Mouse (Mus musculus) retina, postnatal 1 day (tissue): Measurements from ENCODE around the gene Pacrg.

Experiments used
- DNase-seq: peaks from one replicate; pipeline ENCODE4 v3.0.0-alpha.2; 2012

Pacrg gene

DNA sequence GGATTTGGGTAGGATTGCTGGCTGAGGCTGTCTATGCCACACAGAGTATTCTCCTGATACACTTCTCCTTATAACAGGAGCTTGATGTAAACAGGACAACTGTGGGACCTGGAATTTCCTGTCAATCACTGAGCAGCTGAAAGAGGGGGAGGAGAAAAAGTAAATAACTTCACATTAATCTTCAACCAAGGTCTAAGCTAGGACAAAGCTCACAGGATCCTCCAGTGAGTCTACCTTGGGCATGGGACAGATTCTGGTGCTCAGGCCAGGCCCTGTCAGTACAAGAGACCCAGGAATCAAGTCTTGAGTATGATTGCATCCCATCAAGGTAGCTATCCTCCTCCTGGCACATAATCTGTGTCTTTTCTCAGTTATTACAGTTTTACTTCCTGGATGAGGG, 102.1 kb downstream of the Pacrg start:
- no peak for DNase-seq

DNA sequence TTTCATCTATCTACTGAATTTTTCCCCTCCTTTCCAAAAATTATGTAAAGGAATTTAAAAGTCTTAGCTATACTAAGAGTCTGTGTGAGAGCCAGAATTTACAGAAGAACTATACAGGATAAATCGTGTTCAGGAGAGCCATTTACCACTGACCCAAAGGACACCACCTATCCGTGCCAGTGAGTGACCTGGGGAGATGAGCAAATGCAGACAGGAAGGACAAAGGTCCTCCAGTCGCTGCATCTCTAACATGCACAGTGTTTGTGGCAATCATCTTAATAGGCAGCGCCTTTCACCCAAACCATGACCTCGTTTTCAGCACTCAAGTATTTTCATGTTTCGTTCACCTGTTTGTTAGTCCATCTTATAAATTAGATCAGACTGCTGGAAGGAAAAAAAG, 105.4 kb downstream of the Pacrg start:
- DNase-seq = peak; percentile 27

DNA sequence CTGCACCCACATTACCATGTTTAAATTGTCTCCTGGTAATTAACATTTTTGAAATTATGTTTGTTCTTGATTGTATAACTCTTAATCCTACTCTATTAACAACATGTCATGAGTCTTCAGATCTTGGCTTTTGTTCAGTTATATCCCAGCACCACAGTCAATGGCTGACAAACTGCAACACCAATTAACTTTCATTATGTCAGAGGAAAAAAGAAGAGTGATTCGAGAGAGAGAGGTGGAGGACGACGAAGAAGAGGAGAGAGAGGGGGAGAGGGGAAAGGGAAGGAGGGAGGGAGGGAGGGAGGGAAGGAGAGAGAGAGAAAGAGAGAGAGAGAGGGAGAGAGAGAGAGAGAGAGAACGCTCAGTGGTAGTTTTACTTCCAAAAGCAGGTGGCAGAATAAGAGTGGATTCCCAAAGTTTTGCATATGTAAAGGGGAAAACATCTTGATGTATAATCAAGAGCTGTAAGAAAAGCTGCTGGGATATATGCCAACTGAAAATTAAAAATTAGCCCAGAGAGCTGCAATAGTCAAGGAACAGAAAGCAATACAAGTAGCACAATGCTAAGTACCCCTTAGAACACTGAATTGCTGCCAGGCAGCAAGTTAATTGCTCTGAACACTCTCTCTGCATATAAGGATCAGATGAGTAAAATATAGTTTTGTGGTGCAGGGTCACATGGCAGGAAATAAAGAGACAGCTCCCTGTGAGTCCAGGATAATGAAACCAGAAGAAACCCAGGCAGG, 107.6 kb downstream of the Pacrg start:
- DNase-seq = no peak

DNA sequence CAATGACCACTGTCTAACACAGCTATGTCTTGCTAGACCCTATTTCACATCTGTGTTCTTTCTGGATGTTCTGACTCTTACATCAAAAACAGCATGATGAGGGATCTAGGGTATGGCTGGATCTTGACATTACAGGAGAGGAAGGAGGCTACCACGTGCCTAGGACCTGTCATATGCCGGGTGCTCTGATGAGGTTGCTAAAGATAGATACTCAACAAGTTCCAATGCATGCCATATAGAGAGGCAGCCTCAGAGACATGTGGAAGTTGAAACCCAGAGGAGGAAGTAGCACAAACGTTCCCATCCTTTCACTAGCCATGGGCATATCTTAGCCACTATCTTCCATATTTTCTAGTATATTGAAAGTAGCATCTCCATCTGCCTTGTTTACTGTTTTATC, 115.3 kb downstream of the Pacrg start:
- no peak for DNase-seq

DNA sequence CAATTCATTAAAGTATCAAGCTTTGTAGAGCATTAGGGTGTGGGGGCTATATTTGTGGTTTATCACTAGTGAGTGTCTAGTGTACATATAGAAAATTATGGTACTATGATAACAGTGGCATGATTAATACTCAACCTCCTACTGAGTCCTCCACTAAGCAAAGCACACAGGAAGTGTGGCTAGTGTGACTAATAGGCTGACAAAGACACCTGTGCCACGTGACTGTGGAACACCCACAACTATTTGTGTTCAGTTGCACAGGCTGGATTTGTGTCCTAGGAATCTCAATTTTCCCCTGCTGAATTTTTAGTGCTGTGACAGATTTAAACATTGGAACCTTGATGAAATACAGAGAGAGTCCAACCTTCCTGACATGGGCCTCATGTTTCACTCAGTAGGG, 118.5 kb downstream of the Pacrg start:
- DNase-seq = no peak

- DNase-seq = no peak
Observed at GRCm38 (mm10) chr17:10717148-10717547, 123.0 kb downstream of the Pacrg start.

- DNase-seq = no peak
Observed at GRCm38 (mm10) chr17:10702781-10703180, 137.3 kb downstream of the Pacrg start.

- DNase-seq = no peak
Observed at GRCm38 (mm10) chr17:10698041-10698440, 142.1 kb downstream of the Pacrg start.

- DNase-seq = no peak
Observed at GRCm38 (mm10) chr17:10695421-10695820, 144.7 kb downstream of the Pacrg start.

- no peak for DNase-seq
Observed at GRCm38 (mm10) chr17:10677098-10677497, 163.0 kb downstream of the Pacrg start.

DNA sequence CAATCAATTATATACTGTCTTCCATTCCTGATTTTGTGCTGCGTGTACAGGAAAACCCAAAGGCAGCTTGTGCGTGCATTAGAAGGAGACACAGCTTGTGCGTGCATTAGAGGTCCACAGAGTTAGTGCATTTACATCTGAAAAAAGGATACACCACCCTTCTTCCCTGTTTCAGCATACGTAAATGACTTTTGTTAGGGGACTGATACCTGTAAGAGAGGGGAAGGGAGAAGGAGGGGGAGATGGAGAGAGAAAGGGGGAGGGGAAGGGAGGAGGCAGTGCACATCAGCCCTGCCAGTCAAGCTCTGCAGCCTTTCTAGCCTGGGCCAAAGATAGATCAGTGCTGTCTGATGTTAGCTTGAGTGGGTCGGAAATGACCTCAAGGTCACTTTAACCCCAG, 164.6 kb downstream of the Pacrg start:
- DNase-seq = no peak

- no peak for DNase-seq
Observed at GRCm38 (mm10) chr17:10675048-10675447, 165.1 kb downstream of the Pacrg start.

DNA sequence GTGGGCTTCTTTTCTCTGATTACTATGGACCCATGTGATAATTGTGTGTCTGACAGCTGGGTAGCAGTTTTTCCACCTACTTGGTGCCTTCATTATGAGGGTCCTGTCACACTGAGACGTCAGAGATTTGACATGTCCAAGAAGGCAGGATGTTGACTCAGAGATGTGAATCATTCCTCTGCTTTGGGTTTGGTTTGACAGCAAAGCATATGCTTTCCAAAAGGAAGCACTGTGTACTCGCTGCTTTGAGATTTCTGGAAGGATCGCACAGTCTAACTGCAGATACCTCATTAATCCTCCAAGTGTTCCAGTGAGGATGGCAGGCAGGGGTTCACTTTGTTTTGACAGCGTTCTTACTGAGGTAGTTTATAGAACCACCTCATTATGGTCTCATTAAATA, 178.8 kb downstream of the Pacrg start:
- DNase-seq = no peak

- no peak for DNase-seq
Observed at GRCm38 (mm10) chr17:10643604-10644003, 196.5 kb downstream of the Pacrg start.

GRCm38 (mm10) chr17:10639816-10640215, 200.3 kb downstream of the Pacrg start:
- no peak for DNase-seq

DNA sequence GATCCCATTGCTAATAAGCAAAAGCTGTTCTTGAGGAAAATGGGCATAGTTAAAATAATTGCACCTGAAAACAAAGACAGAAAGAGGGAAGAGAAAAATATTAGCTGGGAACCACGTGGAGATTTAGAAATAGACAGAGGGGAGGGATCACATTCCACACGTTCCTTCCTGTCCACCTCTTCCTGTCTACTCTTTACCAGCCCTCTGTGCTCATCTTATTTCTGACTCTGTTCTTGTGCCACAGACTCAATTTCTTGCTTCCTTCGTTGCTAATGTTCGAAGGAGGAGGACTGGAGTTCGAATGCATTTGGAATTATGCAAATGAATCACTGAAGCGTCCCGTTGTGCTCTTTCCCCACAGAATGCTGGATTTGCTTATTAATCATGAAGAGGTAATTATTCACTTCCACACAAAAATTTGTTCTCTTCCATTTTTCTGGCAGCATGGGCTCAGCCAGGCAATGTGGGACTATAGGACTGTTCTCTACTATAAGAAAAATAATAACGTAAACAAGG, 204.1 kb downstream of the Pacrg start:
- no peak for DNase-seq

- no peak for DNase-seq
Observed at GRCm38 (mm10) chr17:10635470-10635869, 204.6 kb downstream of the Pacrg start.

DNA sequence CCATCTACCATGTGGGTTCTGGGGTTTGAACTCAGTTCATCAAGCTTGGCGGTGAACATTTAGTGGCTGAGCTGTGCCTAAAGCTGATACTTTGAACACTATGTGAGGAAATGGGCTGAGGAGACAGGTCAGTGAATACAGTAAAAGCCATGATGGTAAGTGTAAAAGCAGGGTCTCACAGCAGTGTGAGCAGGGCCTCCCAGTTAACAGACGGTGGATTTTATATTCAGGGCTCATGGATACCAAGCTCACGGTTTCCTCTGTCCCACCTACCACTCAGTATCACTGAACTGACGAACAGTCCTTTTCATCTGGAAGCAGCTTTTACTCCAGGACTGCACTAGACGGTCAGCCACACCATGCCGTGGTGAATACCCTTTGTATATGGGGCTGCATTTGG, 205.1 kb downstream of the Pacrg start:
- no peak for DNase-seq

DNA sequence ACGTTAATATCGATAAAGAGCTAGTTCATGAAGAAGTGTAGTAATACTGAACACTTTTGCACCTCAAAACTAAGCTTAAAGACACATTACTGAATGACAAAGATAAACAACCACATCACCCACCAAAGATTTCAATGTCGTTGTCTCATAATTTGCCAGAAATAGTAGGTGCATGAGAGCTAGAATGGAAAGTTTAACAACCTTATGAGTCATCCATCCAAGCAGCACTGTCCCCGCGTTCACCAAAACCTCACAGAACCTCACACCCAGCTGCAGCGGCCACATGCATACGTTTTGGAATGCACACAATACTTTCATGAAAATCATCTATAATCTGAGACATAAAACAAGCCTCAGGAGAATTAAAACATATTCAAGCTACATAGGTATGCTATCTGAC, 206.3 kb downstream of the Pacrg start:
- no peak for DNase-seq

DNA sequence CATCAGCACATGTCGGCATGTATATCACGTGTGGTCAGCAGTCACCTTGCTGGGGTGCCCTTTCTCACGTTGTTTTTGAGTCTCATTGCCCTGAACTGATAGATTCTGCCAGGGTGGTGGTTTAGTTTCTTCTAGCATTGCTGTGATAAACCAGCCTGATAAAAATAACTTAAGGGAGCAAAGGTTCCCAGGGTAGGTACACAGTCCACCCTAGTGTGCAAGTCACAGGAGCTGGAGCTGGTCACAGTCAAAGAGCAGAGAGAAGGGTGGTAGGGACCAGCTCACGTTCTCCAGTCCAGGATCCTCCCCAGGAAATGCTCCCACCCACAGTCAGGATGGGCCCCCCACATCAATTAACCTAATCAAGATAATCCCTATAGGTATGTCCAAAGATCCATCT, 211.9 kb downstream of the Pacrg start:
- DNase-seq = no peak

DNA sequence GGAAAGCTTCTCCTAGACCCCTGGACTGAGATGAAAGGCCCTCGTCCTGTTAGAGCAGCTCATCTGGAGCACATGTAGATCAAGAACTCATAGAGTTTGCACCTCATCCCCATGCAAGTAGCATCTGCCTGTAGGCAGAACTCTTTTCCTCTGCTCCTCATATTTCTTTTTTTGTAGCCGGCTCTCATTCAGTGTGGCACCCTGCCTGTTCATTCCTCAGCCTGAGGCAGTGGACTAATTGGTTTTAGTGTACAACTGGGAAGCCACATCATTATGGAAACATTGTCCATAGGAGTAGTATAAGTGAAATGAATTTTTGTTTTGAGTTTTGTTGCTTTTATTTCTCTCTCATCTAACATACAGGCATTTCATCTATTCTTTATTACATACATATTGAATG, 212.6 kb downstream of the Pacrg start:
- peak; percentile 27 for DNase-seq

DNA sequence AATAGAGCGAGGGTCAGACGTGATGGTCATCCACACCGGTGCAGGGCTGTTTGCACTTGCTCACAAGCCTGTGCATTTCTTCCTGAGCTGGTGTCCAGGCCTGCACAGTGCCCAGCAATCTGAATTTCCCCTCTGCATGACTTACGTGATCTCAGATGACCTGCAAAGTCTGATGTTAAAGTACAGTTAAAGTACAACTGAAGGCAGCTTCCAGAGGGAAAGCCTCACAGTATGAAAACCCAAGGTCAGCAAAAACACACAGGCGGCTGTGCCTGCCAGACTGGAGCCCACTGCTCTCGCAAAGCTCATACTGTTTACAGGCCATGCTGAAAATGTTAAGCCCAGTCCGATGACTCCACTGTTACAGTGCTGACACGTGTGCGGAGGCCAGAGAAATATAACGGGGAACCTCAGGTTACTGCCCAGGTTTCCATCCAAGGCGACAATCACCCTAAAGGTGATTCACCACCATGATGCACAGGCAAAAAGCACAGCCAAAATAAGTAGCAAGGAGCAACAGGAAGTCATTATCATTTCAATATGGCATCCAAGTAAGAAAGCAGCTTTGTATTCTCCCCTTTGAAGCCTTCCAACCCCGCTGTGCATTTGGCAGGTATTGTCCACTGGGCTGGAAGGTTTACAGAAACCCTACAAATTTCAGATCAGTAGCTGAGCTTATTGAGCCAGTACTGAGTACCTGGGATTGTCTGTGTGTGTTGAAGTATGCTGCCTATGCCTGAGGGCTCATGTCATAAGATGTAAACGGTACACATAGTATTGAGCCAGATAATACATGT, 213.6 kb downstream of the Pacrg start:
- peak; percentile 20 for DNase-seq

DNA sequence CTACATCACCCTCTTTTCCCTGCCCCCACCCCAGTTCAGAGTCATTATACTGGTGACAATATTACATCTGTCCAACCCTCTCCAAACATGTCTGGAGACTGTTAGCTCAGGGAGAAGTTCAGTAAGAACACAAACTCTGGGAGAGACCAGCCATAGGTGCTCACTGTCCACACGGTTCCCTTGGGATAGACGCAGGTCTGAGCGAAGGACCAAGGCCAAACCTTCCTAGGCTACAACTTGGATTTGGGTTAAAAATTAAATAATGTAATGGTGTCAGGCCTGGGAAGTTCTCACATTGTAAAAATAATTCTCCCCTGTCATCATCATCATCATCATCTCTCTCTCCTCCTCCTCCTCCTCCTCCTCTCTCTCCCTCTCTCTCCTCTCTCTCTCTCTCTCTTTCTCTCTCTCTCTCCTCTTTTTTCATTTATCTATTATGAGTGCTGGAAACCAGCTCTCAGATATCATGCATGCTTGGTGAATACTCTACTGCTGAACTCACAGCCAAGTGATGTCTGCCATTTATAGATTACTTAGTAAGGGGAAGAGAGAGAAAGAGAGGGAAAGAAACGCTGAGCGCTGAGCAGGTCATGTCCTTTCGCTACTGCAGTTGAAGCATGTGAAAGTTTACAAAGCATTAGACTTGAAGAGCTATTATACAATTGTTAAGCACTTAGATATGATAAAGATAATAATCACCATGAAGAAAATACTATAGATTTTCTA, 215.2 kb downstream of the Pacrg start:
- no peak for DNase-seq

- peak; percentile 79 for DNase-seq
Observed at GRCm38 (mm10) chr17:10620621-10621020, 219.5 kb downstream of the Pacrg start.
